In the genomic region with DNA sequence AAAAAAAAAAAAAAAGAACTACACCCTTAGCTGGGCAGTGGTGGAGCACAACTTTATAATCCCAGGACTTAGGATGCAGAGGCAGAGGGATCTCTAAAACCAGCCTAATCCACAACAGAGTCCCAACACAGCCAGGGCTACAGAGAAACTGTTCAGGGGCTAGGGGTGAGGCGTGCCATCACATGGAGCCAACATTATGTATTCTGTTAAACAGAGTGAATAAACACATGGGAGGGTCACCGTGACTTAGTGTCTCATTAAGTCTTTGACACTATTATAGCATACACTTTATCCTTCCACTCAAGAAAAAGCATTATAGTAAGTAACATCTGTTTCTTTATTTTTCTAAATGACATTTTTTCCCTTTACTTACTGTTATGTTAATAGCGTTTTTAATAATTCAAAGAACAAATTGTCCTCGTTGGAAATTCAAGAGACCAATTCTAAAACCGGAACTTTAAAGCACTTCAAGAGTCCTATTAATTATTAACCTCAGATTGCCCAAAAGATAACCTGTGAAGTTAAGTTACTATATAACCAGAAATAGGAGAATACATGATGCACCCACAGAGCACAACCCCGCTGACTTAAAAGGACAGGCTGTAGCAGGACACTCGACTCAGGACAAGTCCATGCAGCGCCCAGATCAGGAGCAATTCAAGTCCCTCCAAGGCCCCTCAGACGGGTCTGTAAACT, we compare ENCODE assay signal across 15 mouse cellular contexts. TPM values are rescaled to one million over a fixed set of nuclear protein-coding genes. Genes with fewer than 3 reads are reported as not detected.
A peak's percentile ranks its signal among the peaks of the same experiment; 100 is the strongest.
DNase-seq lines count a peak whose midpoint lies in the region; ATAC-seq and TF ChIP-seq lines count a peak whose summit lies in the region.
"Had no signal": no experiment of that assay in that cellular context is flagged by ENCODE, and none has a peak within 500 bp of the region (broad histone marks: within the 10 kb centered on the region; RNA-seq: fewer than 3 reads in every experiment).

No protein-coding gene starts in this region.

- no peak overlapping the region for H3K9ac ChIP-seq in lung, postnatal 0 days (replicated peaks; ENCODE audit: low read depth)
- no peak overlapping the region for H3K9ac ChIP-seq in liver, embryonic 11.5 days (ENCODE audit: low read depth, low read length)
- H3K9ac ChIP-seq: embryonic facial prominence, embryonic 13.5 days; midbrain, embryonic 13.5 days had no signal

- TF ChIP-seq CTCF in lung, postnatal 0 days (IDR thresholded peaks at IDR 0.05): no peak
- TF ChIP-seq CTCF in lung, adult 2 months (IDR thresholded peaks at IDR 0.05; ENCODE audit: insufficient read depth, low read length): no peak

- H3K27ac ChIP-seq in lung, postnatal 0 days (ENCODE audit: low read length): peak overlapping the region; percentile 69
- no peak overlapping the region for H3K27ac ChIP-seq in liver, embryonic 11.5 days (ENCODE audit: low read depth, low read length)
- no peak overlapping the region for H3K27ac ChIP-seq in heart, embryonic 10.5 days
- H3K27ac ChIP-seq: embryonic facial prominence, embryonic 13.5 days; hindbrain, embryonic 10.5 days; limb, embryonic 10.5 days; macrophage; midbrain, embryonic 13.5 days had no signal

- no peaks in the 10 kb centered on the region for H3K4me1 ChIP-seq in lung, postnatal 0 days (ENCODE audit: insufficient read depth, low read depth, low read length)
- no peaks in the 10 kb centered on the region for H3K4me1 ChIP-seq in lung, adult 2 months (ENCODE audit: control insufficient read depth, insufficient read depth, low read length)
- no peaks in the 10 kb centered on the region for H3K4me1 ChIP-seq in liver, embryonic 11.5 days (replicated peaks; ENCODE audit: control insufficient read depth, insufficient read depth, low read length)
- H3K4me1 ChIP-seq in heart, embryonic 10.5 days: no peaks in the 10 kb centered on the region
- H3K4me1 ChIP-seq: embryonic facial prominence, embryonic 13.5 days; hindbrain, embryonic 10.5 days; limb, embryonic 10.5 days; midbrain, embryonic 13.5 days had no signal

- H3K4me3 ChIP-seq in lung, postnatal 0 days (ENCODE audit: low read depth, low read length): no peak overlapping the region
- no peak overlapping the region for H3K4me3 ChIP-seq in lung, adult 2 months (replicated peaks; ENCODE audit: extremely low read depth, low read depth, low read length)
- H3K4me3 ChIP-seq in liver, embryonic 11.5 days (ENCODE audit: low read depth, low read length): no peak overlapping the region
- H3K4me3 ChIP-seq in heart, embryonic 10.5 days: no peak overlapping the region
- H3K4me3 ChIP-seq: embryonic facial prominence, embryonic 13.5 days; hindbrain, embryonic 10.5 days; limb, embryonic 10.5 days; midbrain, embryonic 13.5 days had no signal

- peak; percentile 67 for TF ChIP-seq EP300 in lung, postnatal 0 days (IDR thresholded peaks at IDR 0.05)

- peak; percentile 73 for ATAC-seq in lung, postnatal 0 days
- ATAC-seq in liver, embryonic 11.5 days (replicated peaks; ENCODE audit: low FRiP score): 0 out of 2 replicates have a peak, but pooled peaks have one; percentile 39
- ATAC-seq: midbrain, embryonic 13.5 days had no signal

- H3K27me3 ChIP-seq in lung, postnatal 0 days (replicated peaks; ENCODE audit: insufficient read depth, low read length): no peaks in the 10 kb centered on the region
- no peaks in the 10 kb centered on the region for H3K27me3 ChIP-seq in liver, embryonic 11.5 days (replicated peaks; ENCODE audit: control insufficient read depth, insufficient read depth, low read length)
- no peaks in the 10 kb centered on the region for H3K27me3 ChIP-seq in heart, embryonic 10.5 days (ENCODE audit: insufficient read depth, poor library complexity, severe bottlenecking)
- H3K27me3 ChIP-seq: embryonic facial prominence, embryonic 13.5 days; midbrain, embryonic 13.5 days had no signal

- TF ChIP-seq POLR2A in lung, adult 2 months (IDR thresholded peaks at IDR 0.05; ENCODE audit: borderline replicate concordance, extremely low read depth, low read depth, low read length): no peak

- H3K9me3 ChIP-seq in lung, postnatal 0 days (ENCODE audit: low read length): no peaks in the 10 kb centered on the region
- H3K9me3 ChIP-seq in liver, embryonic 11.5 days (ENCODE audit: control insufficient read depth, low read length): no peaks in the 10 kb centered on the region
- no peaks in the 10 kb centered on the region for H3K9me3 ChIP-seq in heart, embryonic 10.5 days
- H3K9me3 ChIP-seq: embryonic facial prominence, embryonic 13.5 days; hindbrain, embryonic 10.5 days; limb, embryonic 10.5 days; midbrain, embryonic 13.5 days had no signal

- no peak overlapping the region for H3K4me2 ChIP-seq in lung, postnatal 0 days (replicated peaks; ENCODE audit: low read depth, low read length)
- no peak overlapping the region for H3K4me2 ChIP-seq in liver, embryonic 11.5 days
- H3K4me2 ChIP-seq: embryonic facial prominence, embryonic 13.5 days; midbrain, embryonic 13.5 days had no signal

- peak; percentile 71 for DNase-seq in lung, postnatal 0 days (ENCODE audit: low spot score)
- no peak for DNase-seq in lung, adult 2 months
- DNase-seq in kidney, adult 8-10 months: peak; percentile 63 to 72
- no peak for DNase-seq in liver, embryonic 11.5 days (ENCODE audit: low spot score)
- DNase-seq in yolk sac, embryonic 10.5 days (ENCODE audit: low spot score): peak; percentile 68
- DNase-seq in heart, embryonic 10.5 days (ENCODE audit: low spot score): no peak
- DNase-seq in frontal cortex, postnatal 10 days (ENCODE audit: low spot score in 2 of 2): no peak
- DNase-seq: adrenal gland, adult 2 months; cerebellum, adult 18-20 months; thymus, postnatal 4 days had no signal

- WGBS in lung, postnatal 0 days: 57% methylated on average over 9 of the region's 9 CpGs
- 63% methylated on average over 9 of the region's 9 CpGs for WGBS in lung, adult 2 months
- 79% methylated on average over 9 of the region's 9 CpGs for WGBS in liver, embryonic 11.5 days
- WGBS in heart, embryonic 10.5 days: 88% methylated on average over 9 of the region's 9 CpGs

- H3K36me3 ChIP-seq in lung, postnatal 0 days (ENCODE audit: insufficient read depth, low read length): peaks cover 53% of the 10 kb centered on the region
- peaks cover 81% of the 10 kb centered on the region for H3K36me3 ChIP-seq in liver, embryonic 11.5 days (ENCODE audit: control insufficient read depth, insufficient read depth, low read length)
- peaks cover 100% of the 10 kb centered on the region for H3K36me3 ChIP-seq in heart, embryonic 10.5 days

RNA-seq across cellular contexts. Expression of a gene that starts 17.6 kb away (rescaled TPM):
- polyA plus RNA-seq in lung, postnatal 0 days (2015; fragmentation: Nextera tagmentation; extraction: Ambion mirVana): 108 and 116 TPM in 2 replicates
- polyA plus RNA-seq in lung, adult 2 months (2012; rRNA removed): 19.4 and 31.0 TPM in 2 replicates
- 191 and 195 TPM in 2 replicates for polyA plus RNA-seq in liver, embryonic 11.5 days (2014; fragmentation: Nextera tagmentation; extraction: Ambion mirVana)
- polyA plus RNA-seq in heart, embryonic 10.5 days (2016; fragmentation: Nextera tagmentation; extraction: Ambion mirVana): 162 and 193 TPM in 2 replicates

Comparison
In these comparisons a context has a peak if more than half of its experiments do, and no peak if none do; other contexts are left out.
1. DNase-seq: peak in lung, postnatal 0 days (single experiment), kidney, adult 8-10 months (2 of 2) and yolk sac, embryonic 10.5 days (single experiment); none in lung, adult 2 months (single experiment), liver, embryonic 11.5 days (single experiment), heart, embryonic 10.5 days (single experiment) and frontal cortex, postnatal 10 days (0 of 2).